Mouse (Mus musculus): Measurements from ENCODE around the gene Aga. TPM values are rescaled to one million over a fixed set of nuclear protein-coding genes. Genes with fewer than 3 reads are reported as not detected.

Aga gene
- total RNA-seq (2023; ENCODE audit: inconsistent age) = 7.4 to 11.0 TPM (median 9.4 TPM) in 4 replicates

GRCm38 (mm10) chr8:53511551-53512127 lies at the start of gene Aga:
Aga (plus strand) TSS chr8:53511727.

Other genes starting within 250 kb of the Aga start
- gene Neil3, start 127.3 kb downstream of the Aga start, total RNA-seq (2023; ENCODE audit: inconsistent age) = 0.67 to 2.7 TPM (median 1.8 TPM) in 4 replicates

Data from B cell, adult (primary cell).